Mouse (Mus musculus): Measurements from ENCODE around the gene Pnrc2. TPM values are rescaled to one million over a fixed set of nuclear protein-coding genes. Genes with fewer than 3 reads are reported as not detected.

Gene Pnrc2
- polyA plus RNA-seq, 1 experiment from 2014 or later = 167 TPM

DNA sequence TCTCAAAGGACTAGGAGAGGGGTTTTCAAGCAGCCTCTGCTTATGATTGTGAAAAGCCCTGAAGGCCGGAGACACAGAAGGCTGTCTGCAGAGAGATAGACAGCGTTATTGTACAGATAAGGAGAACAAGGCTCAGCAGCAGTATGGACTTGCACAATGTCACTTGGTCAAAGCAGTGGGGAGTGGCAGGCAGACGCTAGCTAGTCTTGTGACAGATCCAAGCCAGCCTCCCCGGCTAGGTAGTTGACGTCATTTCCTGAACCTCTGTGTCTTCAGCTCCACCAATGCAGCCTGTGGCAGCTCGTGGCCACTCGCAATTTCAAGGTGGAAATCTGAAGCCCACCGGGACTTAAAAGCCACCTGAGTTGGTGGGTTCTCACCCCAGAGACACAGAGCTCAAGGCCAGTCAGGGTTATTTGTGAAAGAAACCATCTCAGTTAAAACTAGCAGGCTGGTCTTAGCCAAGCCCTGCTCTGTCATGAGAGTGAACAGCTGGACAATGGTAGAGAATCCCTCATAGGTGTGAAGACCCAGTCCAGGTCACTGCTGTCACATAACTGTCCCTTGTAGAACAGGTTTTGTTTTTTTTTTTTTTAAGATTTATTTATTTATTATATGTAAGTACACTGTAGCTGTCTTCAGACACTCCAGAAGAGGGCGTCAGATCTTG, 24.9 kb upstream of the Pnrc2 start:
- H3K4me2 ChIP-seq (ENCODE audit: low read length) = no peak overlapping the region
- no peaks in the 10 kb centered on the region for H3K36me3 ChIP-seq (ENCODE audit: control insufficient read depth, insufficient read depth, low read length)
- no peaks in the 10 kb centered on the region for H3K27me3 ChIP-seq (replicated peaks; ENCODE audit: control insufficient read depth, insufficient read depth, low read length)
- DNase-seq (ENCODE audit: low spot score) = no peak
- no peak overlapping the region for H3K4me3 ChIP-seq (ENCODE audit: low read depth, low read length)
- H3K4me1 ChIP-seq (replicated peaks; ENCODE audit: control insufficient read depth, insufficient read depth, low read length) = no peaks in the 10 kb centered on the region
- H3K27ac ChIP-seq (ENCODE audit: low read depth) = 0 out of 2 replicates have a peak overlapping the region, but pooled peaks have one; percentile 16
- ATAC-seq (replicated peaks; ENCODE audit: low FRiP score, low TSS enrichment, low read depth) = no peak
- no peak overlapping the region for H3K9ac ChIP-seq (ENCODE audit: low read length)
- WGBS = 53% methylated on average over 8 of the region's 9 CpGs
- no peaks in the 10 kb centered on the region for H3K9me3 ChIP-seq (ENCODE audit: control insufficient read depth, low read length)

DNA sequence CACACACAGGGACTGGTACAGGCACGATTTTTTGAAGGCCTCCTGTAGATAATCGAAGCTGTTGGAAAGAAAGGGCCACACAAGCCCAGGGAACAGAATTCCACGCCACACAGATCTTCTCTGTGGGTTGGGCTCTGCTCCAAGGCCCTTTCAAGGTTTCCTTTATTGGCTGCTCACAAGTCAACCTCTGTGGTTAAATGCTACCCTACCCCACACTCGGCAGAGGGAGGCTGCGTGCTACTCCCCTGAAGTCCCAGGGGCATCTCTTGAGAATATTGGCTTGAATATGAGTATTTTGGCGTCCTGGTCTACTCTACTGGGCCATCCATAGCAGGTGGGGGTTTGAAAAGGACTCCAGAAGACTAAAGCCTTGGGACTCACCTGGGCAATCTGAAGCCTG, 22.5 kb upstream of the Pnrc2 start:
- no peaks in the 10 kb centered on the region for H3K36me3 ChIP-seq (ENCODE audit: control insufficient read depth, insufficient read depth, low read length)
- 74% methylated on average over 6 of the region's 6 CpGs for WGBS
- no peak overlapping the region for H3K4me2 ChIP-seq (ENCODE audit: low read length)
- H3K9me3 ChIP-seq (ENCODE audit: control insufficient read depth, low read length) = no peaks in the 10 kb centered on the region
- no peaks in the 10 kb centered on the region for H3K27me3 ChIP-seq (replicated peaks; ENCODE audit: control insufficient read depth, insufficient read depth, low read length)
- no peak overlapping the region for H3K27ac ChIP-seq (ENCODE audit: low read depth)
- ATAC-seq (replicated peaks; ENCODE audit: low FRiP score, low TSS enrichment, low read depth) = no peak
- no peak for DNase-seq (ENCODE audit: low spot score)
- no peaks in the 10 kb centered on the region for H3K4me1 ChIP-seq (replicated peaks; ENCODE audit: control insufficient read depth, insufficient read depth, low read length)
- no peak overlapping the region for H3K9ac ChIP-seq (ENCODE audit: low read length)
- H3K4me3 ChIP-seq (ENCODE audit: low read depth, low read length) = no peak overlapping the region

DNA sequence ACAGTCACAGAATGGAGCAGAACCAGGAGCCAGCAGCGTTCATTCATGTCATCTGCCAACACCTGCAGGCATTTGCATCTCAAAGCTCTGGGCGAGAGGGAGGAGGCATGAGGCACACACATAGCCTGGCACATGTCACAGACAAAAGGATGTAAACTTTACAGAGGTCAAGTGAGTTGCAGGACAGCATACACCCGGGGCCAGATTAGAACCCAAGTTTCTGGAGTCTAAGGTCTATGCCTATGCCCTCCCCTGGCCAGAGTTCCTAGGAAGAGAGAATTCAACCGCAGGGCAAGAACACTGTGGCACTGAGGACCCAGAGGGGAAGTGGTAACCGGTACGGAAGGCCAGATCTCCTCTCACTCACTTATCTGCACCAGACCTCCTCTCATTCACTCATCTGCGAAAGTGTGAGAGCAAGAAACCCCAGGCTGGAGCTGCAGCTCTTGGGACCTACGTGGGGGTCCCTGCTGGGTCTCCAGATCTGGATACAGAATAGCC, 21.5 kb upstream of the Pnrc2 start, which contains the start of gene Cnr2:
Gene Cnr2, plus strand, starts transcription at position 324 of the 501 bp plus-strand sequence.
- Histone ChIP-seq H3K36me3 (ENCODE audit: control insufficient read depth, insufficient read depth, low read length) (no peaks in the 10 kb centered on the region), H3K9me3 (ENCODE audit: control insufficient read depth, low read length) (no peaks in the 10 kb centered on the region), H3K9ac (ENCODE audit: low read length) (no peak within 1 kb of the TSS), H3K4me3 (ENCODE audit: low read depth, low read length) (no peak within 1 kb of the TSS), H3K27me3 (replicated peaks; ENCODE audit: control insufficient read depth, insufficient read depth, low read length) (no peaks in the 10 kb centered on the region), H3K4me2 (ENCODE audit: low read length) (no peak within 1 kb of the TSS), H3K27ac (ENCODE audit: low read depth) (no peak within 1 kb of the TSS), H3K4me1 (replicated peaks; ENCODE audit: control insufficient read depth, insufficient read depth, low read length) (no peaks in the 10 kb centered on the region)
- WGBS = 46% methylated on average over 8 of the region's 8 CpGs
- DNase-seq (ENCODE audit: low spot score) (no peak), ATAC-seq (replicated peaks; ENCODE audit: low FRiP score, low TSS enrichment, low read depth) (no peak)

DNA sequence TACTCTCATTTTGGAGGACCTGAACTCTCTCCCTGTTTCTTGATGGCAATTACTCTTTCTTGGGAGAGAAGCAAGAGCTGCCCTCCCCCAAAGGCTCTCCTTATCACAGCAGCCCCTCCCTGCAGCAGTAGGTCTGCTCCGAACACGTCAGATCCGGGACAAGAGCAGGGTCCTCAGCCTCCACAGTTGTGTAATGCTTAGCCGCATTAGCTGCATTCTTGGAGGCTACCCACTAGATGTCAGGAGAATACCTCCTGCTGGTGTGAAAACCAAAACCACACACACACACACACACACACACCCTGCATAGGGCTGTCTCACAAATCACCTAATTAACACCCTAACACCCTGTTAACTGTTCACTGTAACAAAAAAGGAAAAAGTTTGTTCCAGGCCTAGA, 19.2 kb upstream of the Pnrc2 start:
- Histone ChIP-seq H3K9ac (ENCODE audit: low read length) (no peak overlapping the region), H3K27ac (ENCODE audit: low read depth) (no peak overlapping the region)
- no peak for ATAC-seq (replicated peaks; ENCODE audit: low FRiP score, low TSS enrichment, low read depth)

DNA sequence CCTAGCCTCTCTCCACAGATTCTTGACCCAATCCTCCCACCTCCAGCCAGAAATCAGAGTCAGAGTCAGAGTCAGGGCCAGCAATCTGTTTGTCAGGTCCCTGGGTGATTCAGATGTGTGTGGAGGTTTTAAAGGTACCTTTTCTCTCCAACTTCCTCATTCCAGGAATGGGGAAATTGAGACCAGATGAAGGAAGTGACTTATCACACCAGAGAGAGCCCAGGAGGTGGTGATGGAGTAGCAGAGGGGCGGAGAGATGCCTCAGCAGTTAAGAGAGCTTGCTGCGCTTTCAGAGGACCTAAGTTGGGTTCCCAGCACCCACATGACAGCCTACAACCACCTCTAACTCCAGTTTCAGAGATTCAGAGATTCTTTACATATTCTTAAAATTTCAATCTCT, 17.9 kb upstream of the Pnrc2 start:
- no peak for ATAC-seq (replicated peaks; ENCODE audit: low FRiP score, low TSS enrichment, low read depth)
- no peak for DNase-seq (ENCODE audit: low spot score)
- Histone ChIP-seq H3K9ac (ENCODE audit: low read length) (no peak overlapping the region), H3K9me3 (ENCODE audit: control insufficient read depth, low read length) (no peaks in the 10 kb centered on the region), H3K4me2 (ENCODE audit: low read length) (no peak overlapping the region), H3K4me3 (ENCODE audit: low read depth, low read length) (no peak overlapping the region), H3K4me1 (replicated peaks; ENCODE audit: control insufficient read depth, insufficient read depth, low read length) (no peaks in the 10 kb centered on the region), H3K27ac (ENCODE audit: low read depth) (no peak overlapping the region), H3K27me3 (replicated peaks; ENCODE audit: control insufficient read depth, insufficient read depth, low read length) (no peaks in the 10 kb centered on the region), H3K36me3 (ENCODE audit: control insufficient read depth, insufficient read depth, low read length) (no peaks in the 10 kb centered on the region)
- WGBS = 88% methylated on average over 2 of the region's 2 CpGs

More for the DNA sequence above, 19.2 kb upstream of the Pnrc2 start:
- 49% methylated on average over 4 of the region's 4 CpGs for WGBS
- no peak overlapping the region for H3K4me2 ChIP-seq (ENCODE audit: low read length)
- H3K4me1 ChIP-seq (replicated peaks; ENCODE audit: control insufficient read depth, insufficient read depth, low read length) = no peaks in the 10 kb centered on the region
- no peaks in the 10 kb centered on the region for H3K9me3 ChIP-seq (ENCODE audit: control insufficient read depth, low read length)
- H3K27me3 ChIP-seq (replicated peaks; ENCODE audit: control insufficient read depth, insufficient read depth, low read length) = no peaks in the 10 kb centered on the region
- H3K36me3 ChIP-seq (ENCODE audit: control insufficient read depth, insufficient read depth, low read length) = no peaks in the 10 kb centered on the region
- H3K4me3 ChIP-seq (ENCODE audit: low read depth, low read length) = no peak overlapping the region
- DNase-seq (ENCODE audit: low spot score) = no peak

DNA sequence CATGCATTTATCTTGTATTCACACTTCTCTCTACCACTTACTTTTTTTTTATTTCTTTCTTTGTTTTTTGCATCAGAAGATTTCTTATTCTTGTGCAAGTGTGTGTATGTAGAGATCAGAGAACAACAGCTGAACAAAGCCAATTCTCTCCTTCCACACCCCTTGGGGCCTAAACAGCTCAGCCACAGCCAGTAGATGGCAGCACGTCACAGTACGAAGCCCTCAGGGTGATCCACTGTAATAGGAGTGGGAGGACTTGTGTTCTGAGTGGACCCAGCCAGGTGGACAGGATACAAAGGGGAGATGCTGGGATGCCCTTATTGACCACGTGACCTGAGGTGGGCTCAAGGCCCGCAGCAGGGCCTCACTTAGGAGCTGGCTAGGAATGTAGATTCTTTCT, 16.2 kb upstream of the Pnrc2 start:
- no peaks in the 10 kb centered on the region for H3K9me3 ChIP-seq (ENCODE audit: control insufficient read depth, low read length)
- no peaks in the 10 kb centered on the region for H3K4me1 ChIP-seq (replicated peaks; ENCODE audit: control insufficient read depth, insufficient read depth, low read length)
- no peak overlapping the region for H3K4me2 ChIP-seq (ENCODE audit: low read length)
- no peak overlapping the region for H3K9ac ChIP-seq (ENCODE audit: low read length)
- peak; percentile 82 for DNase-seq (ENCODE audit: low spot score)
- H3K27me3 ChIP-seq (replicated peaks; ENCODE audit: control insufficient read depth, insufficient read depth, low read length) = no peaks in the 10 kb centered on the region
- no peaks in the 10 kb centered on the region for H3K36me3 ChIP-seq (ENCODE audit: control insufficient read depth, insufficient read depth, low read length)
- H3K27ac ChIP-seq (ENCODE audit: low read depth) = no peak overlapping the region
- ATAC-seq (replicated peaks; ENCODE audit: low FRiP score, low TSS enrichment, low read depth) = peak; percentile 89
- WGBS = 7% methylated on average over 4 of the region's 4 CpGs
- no peak overlapping the region for H3K4me3 ChIP-seq (ENCODE audit: low read depth, low read length)

DNA sequence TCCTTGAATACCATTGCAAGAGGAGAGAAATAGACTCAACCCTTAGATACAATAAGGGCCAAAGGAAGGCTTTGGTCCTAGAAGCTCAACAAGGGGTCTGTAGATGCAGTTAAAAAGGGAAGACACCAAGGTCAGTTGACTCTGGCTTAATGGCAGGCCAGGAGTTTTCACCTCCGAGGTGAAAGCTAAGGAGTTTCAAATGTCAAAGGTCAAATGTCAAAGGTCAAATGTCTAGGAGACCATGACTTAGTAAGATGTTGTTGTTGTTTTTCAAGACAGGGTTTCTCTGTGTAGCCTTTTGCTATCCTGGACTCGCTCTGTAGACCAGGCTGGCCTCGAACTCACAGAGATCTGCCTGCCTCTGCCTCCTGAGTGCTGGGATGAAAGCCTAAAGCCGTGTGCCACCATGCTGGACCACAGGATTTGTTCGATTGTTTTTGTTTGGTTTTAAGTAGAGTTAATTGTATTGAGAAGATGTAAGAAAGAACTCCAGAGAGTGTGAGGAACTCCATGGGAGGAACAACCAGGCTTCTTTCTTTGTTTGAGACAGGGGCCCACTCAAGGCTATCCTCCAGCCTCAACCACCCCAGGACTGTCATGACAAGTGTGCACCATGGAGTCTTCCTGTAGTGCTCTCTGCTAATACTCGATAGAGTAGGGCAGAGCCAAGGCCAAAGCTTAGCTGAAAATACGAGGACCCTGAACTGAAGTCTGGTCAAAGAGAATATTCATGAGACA, 15.7 kb upstream of the Pnrc2 start:
- H3K4me3 ChIP-seq (ENCODE audit: low read depth, low read length) = no peak overlapping the region
- H3K9ac ChIP-seq (ENCODE audit: low read length) = no peak overlapping the region
- no peak overlapping the region for H3K4me2 ChIP-seq (ENCODE audit: low read length)
- no peaks in the 10 kb centered on the region for H3K4me1 ChIP-seq (replicated peaks; ENCODE audit: control insufficient read depth, insufficient read depth, low read length)
- ATAC-seq (replicated peaks; ENCODE audit: low FRiP score, low TSS enrichment, low read depth) = no peak
- H3K36me3 ChIP-seq (ENCODE audit: control insufficient read depth, insufficient read depth, low read length) = no peaks in the 10 kb centered on the region
- no peak overlapping the region for H3K27ac ChIP-seq (ENCODE audit: low read depth)
- 79% methylated on average over 7 of the region's 7 CpGs for WGBS
- no peaks in the 10 kb centered on the region for H3K9me3 ChIP-seq (ENCODE audit: control insufficient read depth, low read length)
- no peak for DNase-seq (ENCODE audit: low spot score)
- H3K27me3 ChIP-seq (replicated peaks; ENCODE audit: control insufficient read depth, insufficient read depth, low read length) = no peaks in the 10 kb centered on the region

DNA sequence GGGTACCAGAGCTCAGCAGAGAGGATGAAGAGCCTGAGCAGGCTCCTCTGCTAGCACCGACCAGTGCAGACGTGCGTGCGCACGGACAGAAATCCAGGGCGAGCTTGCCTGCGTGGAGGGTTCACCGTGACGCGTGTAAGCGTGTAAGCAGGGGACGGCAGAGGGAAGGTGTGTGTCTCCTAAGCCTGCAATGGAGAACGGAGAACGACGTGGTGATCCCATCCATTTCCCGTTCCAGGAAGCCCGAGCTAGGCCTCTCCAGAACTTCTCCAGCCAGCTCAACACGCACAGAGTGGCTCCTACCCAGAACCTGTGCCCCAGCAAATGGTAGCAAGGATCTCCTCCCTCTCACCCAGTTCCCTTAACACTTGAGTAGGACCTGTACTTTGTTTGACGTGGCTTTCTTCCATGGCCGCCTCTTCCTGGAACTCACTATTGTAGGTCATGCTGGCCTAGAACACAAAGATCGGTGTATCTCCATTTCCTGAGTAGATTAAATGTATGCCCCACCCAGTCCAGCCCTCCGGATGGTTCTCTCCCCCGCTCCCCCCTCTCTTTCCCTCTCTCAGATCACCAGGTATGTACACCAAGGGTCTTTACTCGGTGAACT, 14.9 kb upstream of the Pnrc2 start:
- no peak overlapping the region for H3K4me2 ChIP-seq (ENCODE audit: low read length)
- no peak for DNase-seq (ENCODE audit: low spot score)
- H3K36me3 ChIP-seq (ENCODE audit: control insufficient read depth, insufficient read depth, low read length) = no peaks in the 10 kb centered on the region
- H3K4me1 ChIP-seq (replicated peaks; ENCODE audit: control insufficient read depth, insufficient read depth, low read length) = 0 out of 2 replicates have a peak, but pooled peaks cover 3% of the 10 kb centered on the region
- H3K4me3 ChIP-seq (ENCODE audit: low read depth, low read length) = no peak overlapping the region
- 94% methylated on average over 24 of the region's 24 CpGs for WGBS
- no peak for ATAC-seq (replicated peaks; ENCODE audit: low FRiP score, low TSS enrichment, low read depth)
- H3K9ac ChIP-seq (ENCODE audit: low read length) = no peak overlapping the region
- no peak overlapping the region for H3K27ac ChIP-seq (ENCODE audit: low read depth)
- no peaks in the 10 kb centered on the region for H3K9me3 ChIP-seq (ENCODE audit: control insufficient read depth, low read length)
- no peaks in the 10 kb centered on the region for H3K27me3 ChIP-seq (replicated peaks; ENCODE audit: control insufficient read depth, insufficient read depth, low read length)
